Mouse (Mus musculus): ENCODE results near the gene St8sia2. TPM values are rescaled to one million over a fixed set of nuclear protein-coding genes. Genes with fewer than 3 reads are reported as not detected.

The St8sia2 gene
- 0.41 and 0.72 TPM in 2 replicates for polyA plus RNA-seq (2012; rRNA removed)

GRCm38 (mm10) chr7:74013601-74014175 is at the start of gene St8sia2:
Gene St8sia2 (minus strand): TSS chr7:74013690.

